Mouse (Mus musculus): ENCODE results near the gene Cmbl. TPM values are rescaled to one million over a fixed set of nuclear protein-coding genes. Genes with fewer than 3 reads are reported as not detected.

Cmbl gene
- polyA plus RNA-seq, 1 experiment from 2014 or later, result 2.1 TPM

DNA sequence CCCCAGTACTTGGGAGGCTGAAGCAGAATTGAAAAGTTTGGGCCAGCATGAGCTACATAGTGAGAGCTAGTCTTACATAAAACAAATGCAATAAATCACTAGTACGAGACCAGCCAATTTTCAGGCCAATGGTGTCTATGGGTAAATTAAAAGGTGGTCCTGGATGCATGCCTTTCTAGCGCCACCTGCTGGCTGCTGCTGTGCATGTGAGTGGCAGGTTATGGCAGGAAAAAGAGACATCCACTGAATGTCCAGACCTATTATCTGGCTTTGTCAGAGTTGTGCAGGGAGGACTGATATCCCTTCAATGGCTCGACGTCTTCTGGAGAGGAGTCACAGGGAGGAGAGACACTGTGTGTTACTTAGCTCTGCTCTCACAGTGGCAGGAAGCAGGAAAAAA lies 21.3 kb downstream of the Cmbl start:
- H3K36me3 ChIP-seq, result peaks cover 27% of the 10 kb centered on the region
- H3K4me1 ChIP-seq, result no peaks in the 10 kb centered on the region
- ATAC-seq (ENCODE audit: insufficient number of reproducible peaks, insufficient read depth, low FRiP score, low TSS enrichment), result no peak
- H3K9me3 ChIP-seq, result no peaks in the 10 kb centered on the region
- H3K4me3 ChIP-seq, result no peak overlapping the region
- 10% methylated on average over 4 of the region's 4 CpGs for WGBS
- H3K27ac ChIP-seq, result no peak overlapping the region
- H3K4me2 ChIP-seq (replicated peaks), result no peak overlapping the region
- no peaks in the 10 kb centered on the region for H3K27me3 ChIP-seq
- no peak overlapping the region for H3K9ac ChIP-seq

DNA sequence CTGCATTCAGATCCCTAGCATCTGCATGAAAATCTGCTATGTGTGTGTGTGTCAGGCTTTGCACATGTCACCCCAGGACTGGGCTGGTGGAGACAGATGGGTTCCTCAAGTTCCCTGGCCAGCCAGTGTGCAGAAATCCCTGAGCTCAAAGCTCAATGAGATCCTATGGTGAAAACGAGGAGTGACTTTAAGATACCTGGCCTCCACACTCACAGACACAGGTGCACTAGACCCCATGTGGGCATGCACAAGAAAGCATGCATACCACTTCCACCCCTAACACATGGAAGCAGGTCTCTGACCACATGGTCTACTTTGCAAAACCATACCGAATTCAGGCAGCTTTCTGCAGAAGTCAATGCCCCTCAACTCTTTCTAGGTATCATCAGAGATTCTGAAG lies 22.6 kb downstream of the Cmbl start:
- no peak overlapping the region for H3K4me2 ChIP-seq (replicated peaks)
- no peak overlapping the region for H3K9ac ChIP-seq
- ATAC-seq (ENCODE audit: insufficient number of reproducible peaks, insufficient read depth, low FRiP score, low TSS enrichment), result no peak
- no peaks in the 10 kb centered on the region for H3K9me3 ChIP-seq
- H3K27me3 ChIP-seq, result no peaks in the 10 kb centered on the region
- no peaks in the 10 kb centered on the region for H3K4me1 ChIP-seq
- H3K36me3 ChIP-seq, result peaks cover 40% of the 10 kb centered on the region
- WGBS, result 74% methylated on average over 2 of the region's 2 CpGs
- H3K4me3 ChIP-seq, result no peak overlapping the region
- H3K27ac ChIP-seq, result no peak overlapping the region

DNA sequence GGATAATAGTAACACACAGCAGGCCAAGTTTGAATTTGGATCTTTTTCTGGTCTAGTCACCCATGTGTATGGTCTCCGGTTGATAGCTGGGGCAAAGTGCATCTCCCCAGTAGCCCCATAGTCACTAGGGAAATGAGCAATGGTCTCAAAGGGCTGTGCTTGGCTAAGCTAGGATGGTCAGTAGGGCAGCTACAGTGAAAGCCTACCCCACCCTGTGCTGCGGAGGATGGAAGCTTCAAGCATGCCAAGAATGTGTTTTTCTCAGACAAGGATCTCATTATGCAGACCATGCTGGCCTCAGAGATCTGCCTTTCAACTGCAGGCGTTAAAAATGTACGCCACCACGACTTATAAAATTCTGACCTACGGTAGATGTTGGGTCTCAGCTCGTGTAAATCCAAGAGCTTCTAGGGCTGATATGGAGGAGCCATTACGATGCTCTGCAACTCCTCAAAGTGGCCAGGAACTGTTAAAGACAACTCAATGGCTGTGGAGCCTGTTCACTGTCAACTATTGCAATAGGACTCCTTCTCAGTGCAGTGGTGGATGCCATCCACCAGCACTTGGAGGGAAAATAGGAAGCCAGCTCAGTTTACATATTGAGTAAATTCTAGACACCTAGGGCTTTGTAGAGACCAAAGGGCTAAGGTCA lies 23.9 kb downstream of the Cmbl start:
- H3K4me3 ChIP-seq, result no peak overlapping the region
- H3K36me3 ChIP-seq, result peaks cover 53% of the 10 kb centered on the region
- no peaks in the 10 kb centered on the region for H3K27me3 ChIP-seq
- no peaks in the 10 kb centered on the region for H3K4me1 ChIP-seq
- 63% methylated on average over 8 of the region's 8 CpGs for WGBS
- no peak for ATAC-seq (ENCODE audit: insufficient number of reproducible peaks, insufficient read depth, low FRiP score, low TSS enrichment)
- no peak overlapping the region for H3K4me2 ChIP-seq (replicated peaks)
- no peaks in the 10 kb centered on the region for H3K9me3 ChIP-seq
- H3K27ac ChIP-seq, result no peak overlapping the region
- H3K9ac ChIP-seq, result no peak overlapping the region

DNA sequence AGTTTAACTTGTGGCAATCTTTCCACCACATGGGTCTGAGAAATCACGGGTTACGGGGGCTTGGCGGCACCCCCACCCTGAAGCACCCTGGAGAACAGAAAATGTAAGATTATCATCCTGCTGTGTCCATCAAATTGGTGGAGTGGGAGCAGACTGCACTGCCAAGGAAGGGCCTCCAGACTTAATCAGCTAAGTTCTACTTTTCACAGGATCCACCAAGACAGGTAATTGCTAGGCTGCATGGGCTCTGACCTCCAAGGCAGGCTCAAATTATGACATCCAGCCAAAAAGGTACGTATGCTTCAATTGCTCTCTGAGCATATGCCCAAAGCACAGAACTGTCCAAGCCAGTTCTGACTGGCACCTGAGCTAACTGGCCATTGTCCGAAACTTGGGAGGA lies 25.0 kb downstream of the Cmbl start:
- WGBS, result 90% methylated on average over 5 of the region's 5 CpGs
- no peaks in the 10 kb centered on the region for H3K9me3 ChIP-seq
- peaks cover 63% of the 10 kb centered on the region for H3K36me3 ChIP-seq
- no peak overlapping the region for H3K4me2 ChIP-seq (replicated peaks)
- no peaks in the 10 kb centered on the region for H3K4me1 ChIP-seq
- H3K4me3 ChIP-seq, result no peak overlapping the region
- H3K9ac ChIP-seq, result no peak overlapping the region
- H3K27ac ChIP-seq, result no peak overlapping the region
- H3K27me3 ChIP-seq, result no peaks in the 10 kb centered on the region
- ATAC-seq (ENCODE audit: insufficient number of reproducible peaks, insufficient read depth, low FRiP score, low TSS enrichment), result no peak

DNA sequence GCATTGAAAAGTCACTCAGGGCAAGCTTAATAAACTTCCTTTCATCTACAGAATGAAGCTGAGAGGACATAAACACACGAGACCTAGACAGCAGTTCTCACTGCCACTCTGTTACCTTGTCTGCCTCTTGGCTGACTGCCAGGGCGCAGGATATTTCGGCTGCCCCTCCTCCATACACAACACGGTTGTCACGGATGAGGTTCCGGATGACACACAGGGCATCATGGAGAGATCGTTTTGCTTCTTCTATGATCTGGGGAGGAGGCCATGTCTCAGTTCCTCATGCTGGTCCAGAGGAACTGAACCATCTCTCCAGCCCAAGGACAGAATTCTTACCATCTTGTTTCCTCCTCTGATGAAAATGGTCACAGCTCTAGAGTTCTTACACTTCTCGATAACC lies 27.3 kb downstream of the Cmbl start:
- Histone ChIP-seq H3K36me3 (peaks cover 84% of the 10 kb centered on the region), H3K27ac (no peak overlapping the region), H3K27me3 (no peaks in the 10 kb centered on the region), H3K4me2 (replicated peaks) (no peak overlapping the region), H3K9me3 (no peaks in the 10 kb centered on the region), H3K9ac (no peak overlapping the region), H3K4me1 (no peaks in the 10 kb centered on the region), H3K4me3 (no peak overlapping the region)
- 90% methylated on average over 8 of the region's 8 CpGs for WGBS
- ATAC-seq (ENCODE audit: insufficient number of reproducible peaks, insufficient read depth, low FRiP score, low TSS enrichment), result no peak

DNA sequence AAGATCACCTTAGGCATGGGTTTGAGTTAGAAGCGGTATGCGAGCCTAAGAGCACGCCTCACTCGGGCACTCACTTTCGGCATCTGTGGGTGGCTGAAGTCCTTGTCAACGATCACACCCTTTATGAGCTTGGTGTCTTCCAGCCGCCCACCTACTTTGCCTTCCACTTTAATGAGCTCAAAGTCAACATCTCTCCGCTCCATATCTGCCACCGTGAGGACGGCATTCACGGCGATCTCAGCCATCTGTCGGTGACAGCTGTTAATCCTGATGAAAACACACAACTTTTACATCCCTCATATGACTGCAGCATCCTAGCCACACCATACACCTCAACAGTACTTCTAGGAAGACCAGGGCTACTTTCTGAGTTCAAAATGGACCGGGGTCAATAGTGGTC lies 29.1 kb downstream of the Cmbl start:
- H3K9ac ChIP-seq, result no peak overlapping the region
- H3K9me3 ChIP-seq, result no peaks in the 10 kb centered on the region

DNA sequence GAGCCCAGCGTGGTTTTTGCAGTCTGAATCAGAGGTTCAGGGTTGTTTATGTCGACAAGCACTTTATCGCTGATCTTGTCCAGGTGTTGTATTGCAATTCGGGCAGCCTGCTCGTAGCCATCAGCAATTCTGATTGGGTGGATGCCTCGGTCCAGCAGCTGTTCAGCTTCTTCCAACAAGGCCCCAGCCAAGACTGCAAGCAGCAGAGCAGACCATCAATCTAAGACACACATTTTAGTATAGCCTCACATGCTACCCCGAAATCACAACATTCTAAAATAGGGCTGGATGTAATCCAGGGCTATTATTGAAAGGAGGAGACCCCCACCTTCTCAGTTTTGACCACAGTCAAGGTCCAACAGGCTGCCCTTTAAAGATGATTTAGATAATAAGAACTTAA lies 30.5 kb downstream of the Cmbl start:
- 88% methylated on average over 7 of the region's 7 CpGs for WGBS
- no peak for ATAC-seq (ENCODE audit: insufficient number of reproducible peaks, insufficient read depth, low FRiP score, low TSS enrichment)
- H3K36me3 ChIP-seq, result peaks cover 67% of the 10 kb centered on the region

More for the DNA sequence above, 29.1 kb downstream of the Cmbl start:
- no peaks in the 10 kb centered on the region for H3K27me3 ChIP-seq
- H3K4me2 ChIP-seq (replicated peaks), result no peak overlapping the region
- H3K4me3 ChIP-seq, result no peak overlapping the region
- H3K27ac ChIP-seq, result no peak overlapping the region
- H3K36me3 ChIP-seq, result peaks cover 81% of the 10 kb centered on the region
- WGBS, result 96% methylated on average over 14 of the region's 14 CpGs
- H3K4me1 ChIP-seq, result peaks cover 2% of the 10 kb centered on the region
- no peak for ATAC-seq (ENCODE audit: insufficient number of reproducible peaks, insufficient read depth, low FRiP score, low TSS enrichment)

DNA sequence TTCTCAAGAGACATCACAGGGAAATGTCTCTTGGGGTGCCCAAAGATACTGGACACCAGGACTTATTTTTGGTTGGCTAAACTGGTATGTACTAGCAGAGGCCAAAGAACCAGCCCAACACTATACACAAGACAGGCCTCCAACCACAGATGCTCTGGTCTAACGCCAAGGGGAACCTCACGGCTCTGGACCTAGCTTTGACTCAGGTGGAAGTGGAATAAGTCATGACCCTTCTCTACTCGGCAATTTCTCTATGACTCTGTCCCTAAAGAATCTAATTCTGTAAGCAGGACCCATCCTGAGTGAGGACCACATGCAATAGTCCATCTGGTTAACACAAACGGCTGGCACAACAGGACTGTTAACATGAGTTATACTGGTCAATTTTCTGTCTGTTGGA lies 34.6 kb downstream of the Cmbl start:
- no peak overlapping the region for H3K9ac ChIP-seq
- peak overlapping the region; percentile 93 for H3K4me3 ChIP-seq
- peaks cover 25% of the 10 kb centered on the region for H3K36me3 ChIP-seq
- no peaks in the 10 kb centered on the region for H3K27me3 ChIP-seq
- 78% methylated on average over 4 of the region's 4 CpGs for WGBS
- H3K27ac ChIP-seq, result no peak overlapping the region
- H3K9me3 ChIP-seq, result no peaks in the 10 kb centered on the region
- no peak for ATAC-seq (ENCODE audit: insufficient number of reproducible peaks, insufficient read depth, low FRiP score, low TSS enrichment)
- H3K4me2 ChIP-seq (replicated peaks), result peak overlapping the region; percentile 95
- H3K4me1 ChIP-seq, result peaks cover 21% of the 10 kb centered on the region

More for the DNA sequence above, 30.5 kb downstream of the Cmbl start:
- H3K9ac ChIP-seq, result no peak overlapping the region
- no peak overlapping the region for H3K4me3 ChIP-seq
- peaks cover 13% of the 10 kb centered on the region for H3K4me1 ChIP-seq
- H3K27ac ChIP-seq, result no peak overlapping the region
- H3K27me3 ChIP-seq, result no peaks in the 10 kb centered on the region
- H3K9me3 ChIP-seq, result no peaks in the 10 kb centered on the region
- no peak overlapping the region for H3K4me2 ChIP-seq (replicated peaks)

DNA sequence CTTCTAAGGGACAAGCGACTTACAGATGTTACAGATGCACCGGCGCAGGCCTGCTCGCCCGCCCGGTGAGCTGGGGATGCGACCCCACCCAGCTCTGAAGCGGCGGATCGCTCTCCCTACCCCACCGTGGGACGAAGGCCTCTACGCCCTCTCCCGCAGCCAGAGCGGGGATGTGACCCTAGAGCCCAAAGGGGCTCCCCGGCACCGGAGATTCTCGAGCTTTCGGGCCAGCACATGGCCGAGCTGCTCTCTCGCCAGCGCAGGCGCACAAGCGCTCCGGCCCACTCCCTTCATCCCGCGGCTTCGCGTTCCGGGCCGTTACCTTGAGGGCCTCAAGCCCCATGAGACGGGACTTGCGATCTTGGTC lies 36.1 kb downstream of the Cmbl start:
- Histone ChIP-seq H3K4me1 (peaks cover 21% of the 10 kb centered on the region), H3K27me3 (no peaks in the 10 kb centered on the region), H3K4me3 (peak overlapping the region; percentile 93), H3K9ac (peak overlapping the region; percentile 97), H3K4me2 (replicated peaks) (peak overlapping the region; percentile 95), H3K9me3 (no peaks in the 10 kb centered on the region), H3K36me3 (peaks cover 11% of the 10 kb centered on the region), H3K27ac (peak overlapping the region; percentile 94)
- peak; percentile 75 for ATAC-seq (ENCODE audit: insufficient number of reproducible peaks, insufficient read depth, low FRiP score, low TSS enrichment)
- under 1% methylated on average over 33 of the region's 33 CpGs for WGBS

DNA sequence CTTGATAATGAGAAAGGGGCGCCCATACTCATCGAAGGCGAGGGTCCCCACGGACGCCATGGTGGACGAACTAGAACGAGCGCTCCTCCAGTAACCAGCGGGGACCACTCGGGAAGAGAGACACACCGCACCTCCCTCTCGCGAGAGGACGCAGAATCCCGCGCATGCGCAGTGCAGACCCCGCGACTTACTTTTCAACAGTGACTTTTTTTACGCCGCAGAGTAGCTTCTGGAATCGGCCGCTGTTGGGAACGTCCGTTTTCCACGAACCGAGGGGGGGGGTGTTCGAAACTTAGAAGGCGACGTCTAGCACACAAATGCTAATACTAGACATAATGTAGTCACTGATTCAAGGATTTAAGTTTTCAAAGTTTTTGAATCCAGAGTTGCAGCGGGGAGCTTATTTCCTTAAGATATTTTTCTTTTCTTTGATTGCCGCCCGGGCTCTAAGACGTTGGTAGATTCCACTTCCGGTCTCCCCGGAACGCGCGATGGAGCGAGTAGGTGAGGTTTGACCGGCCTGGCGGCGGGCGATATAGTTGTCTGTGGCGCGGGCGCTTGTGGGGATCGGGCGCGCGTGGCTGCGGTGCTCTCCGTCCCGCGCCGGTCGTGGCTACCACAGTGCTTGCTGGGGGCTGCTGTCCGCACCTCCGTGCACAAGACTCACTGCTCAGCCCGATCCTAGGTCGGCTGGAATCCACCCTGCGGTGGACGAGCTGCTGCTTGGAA lies 36.6 kb downstream of the Cmbl start, which contains the start of the genes Cct5 and Fam173b:
TSS of gene Cct5 (minus strand) at position 159 of the 729 bp plus-strand sequence.
TSS of gene Fam173b (plus strand) at position 207 of the 729 bp plus-strand sequence.
- Histone ChIP-seq H3K27me3 (no peaks in the 10 kb centered on the region), H3K36me3 (peaks cover 7% of the 10 kb centered on the region), H3K4me2 (replicated peaks) (peak within 1 kb of the TSS; percentile 95), H3K9me3 (no peaks in the 10 kb centered on the region), H3K4me3 (peak within 1 kb of the TSS; percentile 93), H3K27ac (peak within 1 kb of the TSS; percentile 94), H3K9ac (peak within 1 kb of the TSS; percentile 97), H3K4me1 (peaks cover 21% of the 10 kb centered on the region)
- ATAC-seq (ENCODE audit: insufficient number of reproducible peaks, insufficient read depth, low FRiP score, low TSS enrichment), result peak; percentile 87
- WGBS, result under 1% methylated on average over 63 of the region's 63 CpGs

DNA sequence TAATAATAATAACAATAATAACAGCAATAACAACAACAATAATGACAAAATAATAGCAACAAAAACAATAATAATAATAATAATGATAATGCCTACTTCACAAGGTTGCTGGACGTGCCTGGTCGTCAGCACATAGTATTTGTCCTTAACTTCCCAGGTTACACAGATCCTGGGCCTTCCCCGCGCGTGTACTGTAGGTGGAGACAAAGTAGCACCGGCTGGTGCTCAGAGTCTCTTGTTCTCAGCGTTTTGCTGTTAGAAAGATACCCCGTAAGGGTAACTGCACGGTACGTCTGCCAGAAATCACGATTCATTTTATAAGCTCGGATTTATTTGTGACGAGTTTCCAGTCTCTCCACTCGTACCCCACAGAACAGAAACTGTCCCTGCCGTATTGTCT lies 37.2 kb downstream of the Cmbl start:
- ATAC-seq (ENCODE audit: insufficient number of reproducible peaks, insufficient read depth, low FRiP score, low TSS enrichment), result peak; percentile 58
- 7% methylated on average over 15 of the region's 15 CpGs for WGBS
- peaks cover 2% of the 10 kb centered on the region for H3K36me3 ChIP-seq
- peak overlapping the region; percentile 56 for H3K4me2 ChIP-seq (replicated peaks)
- peak overlapping the region; percentile 91 for H3K9ac ChIP-seq
- no peaks in the 10 kb centered on the region for H3K27me3 ChIP-seq
- peaks cover 21% of the 10 kb centered on the region for H3K4me1 ChIP-seq
- H3K27ac ChIP-seq, result peak overlapping the region; percentile 94
- peak overlapping the region; percentile 93 for H3K4me3 ChIP-seq
- no peaks in the 10 kb centered on the region for H3K9me3 ChIP-seq

DNA sequence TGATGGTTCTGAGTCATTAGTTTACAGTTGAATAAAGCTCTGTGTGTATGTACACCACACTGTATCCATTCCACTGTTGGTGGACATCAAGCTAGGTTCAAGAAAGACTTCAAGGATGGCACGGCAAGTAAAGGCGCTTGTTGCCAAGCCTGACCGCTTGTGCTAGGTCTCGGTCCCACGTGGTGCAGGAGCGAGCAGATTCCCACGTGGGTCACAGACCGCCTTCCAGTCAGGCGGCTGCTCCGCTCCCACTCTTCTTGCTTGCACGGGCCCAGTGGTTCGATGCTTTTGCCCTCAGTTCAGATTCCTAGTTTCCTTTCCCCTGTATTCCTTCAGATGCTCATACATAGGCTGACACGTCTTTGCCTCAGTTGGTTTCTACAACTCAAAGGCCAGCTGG lies 37.9 kb downstream of the Cmbl start:
- no peak for ATAC-seq (ENCODE audit: insufficient number of reproducible peaks, insufficient read depth, low FRiP score, low TSS enrichment)
- WGBS, result 88% methylated on average over 13 of the region's 13 CpGs

More for the DNA sequence above, 37.9 kb downstream of the Cmbl start:
- Histone ChIP-seq H3K36me3 (no peaks in the 10 kb centered on the region), H3K27me3 (no peaks in the 10 kb centered on the region), H3K4me3 (peak overlapping the region; percentile 93), H3K9me3 (no peaks in the 10 kb centered on the region), H3K9ac (peak overlapping the region; percentile 91), H3K4me1 (peaks cover 21% of the 10 kb centered on the region), H3K27ac (no peak overlapping the region), H3K4me2 (replicated peaks) (peak overlapping the region; percentile 56)
